Mouse (Mus musculus) brain, embryonic 18.5 days (tissue): ENCODE measurements at regions not wholly inside any gene's neighbourhood (a gene's known extent, or its start where the extent isn't known, plus 50 kb on each side); places are given as distances from the start of the nearest gene placed in this dataset.
"Not testable (repeated sequence)": the region's sequence is repeated elsewhere in the genome, so short reads cannot be mapped to it uniquely, and the experiment has no call there.

Experiments
- DNase-seq: peaks from one replicate; pipeline ENCODE4 v3.0.0-alpha.2; 2012; ENCODE audit warnings: low read depth, low spot score

DNA sequence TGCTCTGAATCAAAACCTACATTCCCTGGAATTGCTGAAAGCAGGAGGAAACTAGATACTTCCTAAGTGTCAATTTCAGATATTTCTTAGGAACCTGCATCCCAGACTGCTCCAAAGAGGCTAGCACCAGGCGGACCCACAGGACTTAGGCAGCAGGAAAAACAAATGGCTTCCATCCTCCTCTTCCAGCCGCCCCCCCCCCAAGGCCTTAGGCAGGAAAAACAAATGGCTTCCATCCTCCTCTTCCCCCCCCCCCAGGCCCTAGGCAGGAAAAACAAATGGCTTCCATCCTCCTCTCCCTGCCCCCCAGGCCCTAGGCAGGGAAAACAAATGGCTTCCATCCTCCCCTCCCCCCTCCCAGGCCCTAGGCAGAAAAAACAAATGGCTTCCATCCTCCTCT, 64.5 kb upstream of the Nap1l2 start:
- no peak for DNase-seq

- not testable (repeated sequence) for DNase-seq
Measured at GRCm38 (mm10) chrX:103251478-103251877, 65.0 kb upstream of the Nap1l2 start.

DNA sequence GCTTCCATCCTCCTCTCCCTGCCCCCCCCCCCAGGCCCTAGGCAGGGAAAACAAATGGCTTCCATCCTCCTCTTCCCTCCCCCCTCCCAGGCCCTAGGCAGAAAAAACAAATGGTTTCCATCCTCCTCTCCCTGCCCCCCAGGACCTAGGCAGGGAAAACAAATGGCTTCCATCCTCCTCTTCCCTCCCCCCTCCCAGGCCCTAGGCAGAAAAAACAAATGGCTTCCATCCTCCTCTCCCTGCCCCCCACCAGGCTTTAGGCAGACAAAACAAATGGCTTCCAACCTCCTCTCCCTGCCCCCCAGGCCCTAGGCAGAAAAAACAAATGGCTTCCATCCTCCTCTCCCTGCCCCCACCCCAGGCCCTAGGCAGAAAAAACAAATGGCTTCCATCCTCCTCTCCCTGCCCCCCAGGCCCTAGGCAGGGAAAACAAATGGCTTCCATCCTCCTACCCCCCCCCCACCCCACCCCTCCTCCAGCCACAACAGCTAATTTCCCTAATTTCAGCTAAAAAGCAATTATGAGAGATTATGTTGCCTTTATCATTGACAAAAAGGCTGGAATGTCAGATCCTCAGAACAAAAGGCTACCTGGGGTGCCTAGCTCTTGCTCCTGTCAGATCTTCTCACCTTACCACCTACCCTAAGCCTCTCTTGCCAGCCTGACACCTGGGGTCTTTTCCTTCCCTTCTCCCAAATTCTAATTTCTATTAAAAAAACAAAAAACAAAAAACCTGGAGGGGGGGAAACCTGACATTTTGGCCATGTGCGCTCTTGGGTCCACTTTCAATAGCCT, 65.8 kb upstream of the Nap1l2 start:
- DNase-seq = not testable (repeated sequence)

GRCm38 (mm10) chrX:103252881-103253280, 66.4 kb upstream of the Nap1l2 start:
- no peak for DNase-seq

GRCm38 (mm10) chrX:103254867-103255266, 66.3 kb upstream of the Cdx4 start:
- DNase-seq = no peak

GRCm38 (mm10) chrX:103259882-103260281, 61.3 kb upstream of the Cdx4 start:
- peak; percentile 18 for DNase-seq
